Mouse (Mus musculus): ENCODE data around the gene Slc38a10.

The Slc38a10 gene

GRCm38 (mm10) chr11:120137625-120138004 is 13.5 kb downstream of the Slc38a10 start:
- DNase-seq (ENCODE audit: low spot score) = no peak

GRCm38 (mm10) chr11:120136796-120137624 is 14.1 kb downstream of the Slc38a10 start:
- DNase-seq (ENCODE audit: low spot score) = no peak

GRCm38 (mm10) chr11:120136195-120136594 is 15.0 kb downstream of the Slc38a10 start:
- no peak for DNase-seq (ENCODE audit: low spot score)

GRCm38 (mm10) chr11:120134847-120135530 is 16.2 kb downstream of the Slc38a10 start:
- DNase-seq (ENCODE audit: low spot score) = no peak

- no peak for DNase-seq (ENCODE audit: low spot score)
Measured at GRCm38 (mm10) chr11:120134148-120134547, 17.0 kb downstream of the Slc38a10 start.

GRCm38 (mm10) chr11:120129281-120129680 is 21.9 kb downstream of the Slc38a10 start:
- no peak for DNase-seq (ENCODE audit: low spot score)

- no peak for DNase-seq (ENCODE audit: low spot score)
Measured at GRCm38 (mm10) chr11:120126845-120127244, 24.3 kb downstream of the Slc38a10 start.

GRCm38 (mm10) chr11:120122126-120122525 is 29.0 kb downstream of the Slc38a10 start:
- no peak for DNase-seq (ENCODE audit: low spot score)

- DNase-seq (ENCODE audit: low spot score) = peak; percentile 50
Measured at GRCm38 (mm10) chr11:120120642-120121420, 30.3 kb downstream of the Slc38a10 start.

- no peak for DNase-seq (ENCODE audit: low spot score)
Measured at GRCm38 (mm10) chr11:120119936-120120541, 31.1 kb downstream of the Slc38a10 start.

GRCm38 (mm10) chr11:120119108-120119507 is 32.0 kb downstream of the Slc38a10 start:
- DNase-seq (ENCODE audit: low spot score) = no peak

- no peak for DNase-seq (ENCODE audit: low spot score)
Measured at GRCm38 (mm10) chr11:120117626-120118025, 33.5 kb downstream of the Slc38a10 start.

GRCm38 (mm10) chr11:120114488-120115215 is 36.5 kb downstream of the Slc38a10 start:
- no peak for DNase-seq (ENCODE audit: low spot score)

- no peak for DNase-seq (ENCODE audit: low spot score)
Measured at GRCm38 (mm10) chr11:120112136-120112535, 39.0 kb downstream of the Slc38a10 start.

GRCm38 (mm10) chr11:120111033-120111432 is 40.1 kb downstream of the Slc38a10 start:
- peak; percentile 61 for DNase-seq (ENCODE audit: low spot score)

- no peak for DNase-seq (ENCODE audit: low spot score)
Measured at GRCm38 (mm10) chr11:120110554-120110953, 40.6 kb downstream of the Slc38a10 start.

GRCm38 (mm10) chr11:120109558-120110210 is 41.5 kb downstream of the Slc38a10 start:
- DNase-seq (ENCODE audit: low spot score) = no peak

- no peak for DNase-seq (ENCODE audit: low spot score)
Measured at GRCm38 (mm10) chr11:120107796-120108195, 43.4 kb downstream of the Slc38a10 start.

- DNase-seq (ENCODE audit: low spot score) = no peak
Measured at GRCm38 (mm10) chr11:120107026-120107425, 44.1 kb downstream of the Slc38a10 start.

- no peak for DNase-seq (ENCODE audit: low spot score)
Measured at GRCm38 (mm10) chr11:120103431-120103997, 47.6 kb downstream of the Slc38a10 start.

Measured in urinary bladder, postnatal 25 days (tissue).